Mouse (Mus musculus) spleen, adult 2 months (tissue): ENCODE data around the gene Tns1.

Experiments used
- CTCF ChIP-seq: fragments of 200-500 bp; IDR thresholded peaks from 2 replicates; pipeline ENCODE4 v1.5.1; 2011; ENCODE audit warnings: mild to moderate bottlenecking, inconsistent platforms; ENCODE audit not compliant: insufficient read depth, insufficient read length, insufficient replicate concordance; ENCODE audit errors: extremely low read depth
- POLR2A ChIP-seq: fragments of 200-500 bp; IDR thresholded peaks from 2 replicates; pipeline ENCODE4 v1.6.1; 2011; ENCODE audit warnings: low read depth, low read length, inconsistent platforms

DNA sequence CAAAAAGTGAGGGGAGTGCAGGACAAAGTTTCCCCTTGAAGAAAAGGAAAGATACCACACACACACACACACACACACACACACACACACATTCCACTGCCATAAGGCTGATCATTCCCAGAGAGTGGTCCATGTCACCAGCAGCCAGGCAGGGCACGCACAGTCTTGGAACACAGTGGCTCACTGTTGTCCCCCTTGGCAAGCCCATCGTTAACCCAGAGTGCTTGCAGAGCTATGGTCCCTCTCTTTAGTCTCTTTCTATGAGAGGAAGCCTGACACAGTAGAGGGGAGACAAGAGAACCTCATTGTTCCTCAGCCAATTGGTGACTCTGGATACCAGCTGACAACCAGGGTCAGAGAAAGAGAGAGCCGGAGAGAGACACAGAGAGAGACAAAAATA lies 179.9 kb downstream of the Tns1 start:
- TF ChIP-seq POLR2A (no peak), CTCF (no peak)
